Mouse (Mus musculus) lung, embryonic 15.5 days (tissue): ENCODE measurements around the gene Pde6d. TPM values are rescaled to one million over a fixed set of nuclear protein-coding genes. Genes with fewer than 3 reads are reported as not detected.

Experiments used
- ATAC-seq: fragments of 200-750 bp; cut with Nextera tagmentation; 2 replicates; pipeline ENCODE4 v1.8.0; 2017; ENCODE audit warnings: moderate number of reproducible peaks, borderline replicate concordance; ENCODE audit not compliant: low FRiP score, low TSS enrichment; ENCODE audit errors: extremely low read depth
- H3K27ac ChIP-seq: fragments of 300-500 bp; sonication (generic); 2 replicates; pipeline ENCODE4 v1.5.1; 2015; ENCODE audit warnings: moderate library complexity, mild to moderate bottlenecking, inconsistent platforms
- H3K27me3 ChIP-seq: fragments of 300-500 bp; sonication (generic); 2 replicates; pipeline ENCODE4 v1.6.1; 2015; ENCODE audit warnings: inconsistent platforms
- H3K36me3 ChIP-seq: fragments of 300-500 bp; sonication (generic); 2 replicates; pipeline ENCODE4 v1.6.1; 2015; ENCODE audit warnings: inconsistent platforms
- H3K4me1 ChIP-seq: fragments of 300-500 bp; sonication (generic); 2 replicates; pipeline ENCODE4 v1.6.1; 2015; ENCODE audit warnings: inconsistent platforms
- H3K4me2 ChIP-seq: fragments of 300-500 bp; sonication (generic); 2 replicates; pipeline ENCODE4 v1.6.1; 2015; ENCODE audit warnings: inconsistent platforms, mild to moderate bottlenecking, moderate library complexity
- H3K4me3 ChIP-seq: fragments of 300-500 bp; sonication (generic); 2 replicates; pipeline ENCODE4 v1.5.1; 2015; ENCODE audit warnings: mild to moderate bottlenecking, inconsistent platforms
- H3K9ac ChIP-seq: fragments of 300-500 bp; sonication (generic); 2 replicates; pipeline ENCODE4 v1.6.1; 2015; ENCODE audit warnings: inconsistent platforms
- H3K9me3 ChIP-seq: fragments of 300-500 bp; sonication (generic); 2 replicates; pipeline ENCODE4 v1.6.1; 2016; ENCODE audit warnings: inconsistent platforms
- WGBS: fragments of 180-500 bp; shearing (Covaris S2); methylation state at CpG from one replicate; pipeline ENCODE4 v1.1.7; 2015; 5-methylcytosine and 5-hydroxymethylcytosine counted together
- polyA plus RNA-seq: library from polyadenylated mRNA; unstranded; fragments of >200 nt; fragmentation: Nextera tagmentation; extraction: Ambion mirVana; gene quantifications from 2 replicates; pipeline ENCODE4 v1.2.1, GENCODE M21; 2015

Pde6d gene
- polyA plus RNA-seq, 1 experiment from 2014 or later: 64.4 TPM

DNA sequence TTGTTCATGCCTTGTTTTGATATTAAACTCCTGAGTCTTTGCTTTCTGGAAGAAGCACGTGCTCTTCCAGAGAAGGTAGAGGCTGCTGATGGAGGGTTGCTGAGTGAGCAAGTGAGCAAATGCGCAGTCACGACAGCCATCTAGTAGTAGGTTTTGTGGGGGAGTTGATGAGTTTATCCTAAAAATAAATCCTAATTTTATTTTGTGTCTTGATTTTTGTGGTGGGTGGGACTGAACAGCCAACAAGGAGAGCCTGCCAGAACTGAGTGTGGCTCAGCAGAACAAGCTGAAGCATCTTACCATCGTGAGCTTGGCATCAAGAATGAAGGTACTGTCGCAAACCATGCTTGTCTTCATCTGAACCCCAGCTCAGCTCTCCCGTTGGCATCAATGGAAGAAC is 14.1 kb upstream of the Pde6d start:
- peaks cover 59% of the 10 kb centered on the region for H3K36me3 ChIP-seq
- no peaks in the 10 kb centered on the region for H3K4me1 ChIP-seq
- no peaks in the 10 kb centered on the region for H3K9me3 ChIP-seq
- no peak overlapping the region for H3K9ac ChIP-seq
- no peak overlapping the region for H3K4me3 ChIP-seq
- no peak for ATAC-seq
- no peak overlapping the region for H3K27ac ChIP-seq
- WGBS: 91% methylated on average over 6 of the region's 6 CpGs
- H3K27me3 ChIP-seq: no peaks in the 10 kb centered on the region
- no peak overlapping the region for H3K4me2 ChIP-seq

DNA sequence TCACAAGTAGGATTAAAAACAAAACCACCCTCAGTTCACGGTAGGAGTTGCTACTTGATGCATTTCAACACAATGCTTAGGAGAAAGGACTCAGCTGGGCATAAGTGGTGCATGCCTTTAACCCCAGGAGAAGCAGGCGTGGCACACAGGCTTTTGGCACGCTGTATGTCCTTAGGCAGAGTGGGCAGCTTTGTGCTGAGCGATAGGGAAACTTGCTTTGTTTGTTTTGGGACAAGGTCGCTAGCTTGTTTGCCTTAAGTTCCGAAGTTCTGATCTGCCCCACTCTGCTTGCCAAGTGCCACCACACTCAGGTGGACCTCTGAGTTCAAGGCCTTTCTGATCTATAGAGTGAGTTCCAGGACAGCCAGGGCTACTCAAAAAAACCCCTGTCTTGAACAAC is 12.9 kb upstream of the Pde6d start:
- Histone ChIP-seq H3K4me3 (no peak overlapping the region), H3K27ac (no peak overlapping the region), H3K9me3 (no peaks in the 10 kb centered on the region), H3K36me3 (peaks cover 50% of the 10 kb centered on the region), H3K4me1 (no peaks in the 10 kb centered on the region), H3K27me3 (no peaks in the 10 kb centered on the region), H3K4me2 (no peak overlapping the region), H3K9ac (no peak overlapping the region)
- 79% methylated on average over 6 of the region's 6 CpGs for WGBS
- no peak for ATAC-seq

DNA sequence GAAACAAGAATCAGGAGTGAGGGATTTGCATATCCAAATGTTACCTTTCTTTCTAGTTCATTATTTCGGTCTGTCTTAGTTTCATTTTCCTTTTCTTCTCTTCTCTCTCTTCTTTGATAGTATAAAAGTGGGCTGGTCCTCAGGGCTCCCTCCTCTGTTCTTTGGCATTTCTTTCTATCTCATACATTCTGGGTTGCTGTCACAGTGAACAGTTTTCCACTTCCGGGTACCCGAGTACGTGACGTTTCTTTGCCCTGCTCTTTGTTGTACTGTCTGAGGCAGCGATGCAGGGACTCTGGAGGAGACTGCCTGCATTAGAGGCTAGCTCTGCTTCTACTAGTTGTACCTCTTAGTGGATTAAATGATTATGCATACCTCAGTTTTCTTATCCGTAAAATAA is 12.1 kb upstream of the Pde6d start:
- 87% methylated on average over 7 of the region's 7 CpGs for WGBS
- no peak for ATAC-seq
- Histone ChIP-seq H3K27ac (no peak overlapping the region), H3K4me3 (no peak overlapping the region), H3K4me2 (no peak overlapping the region), H3K27me3 (no peaks in the 10 kb centered on the region), H3K9me3 (no peaks in the 10 kb centered on the region), H3K4me1 (no peaks in the 10 kb centered on the region), H3K36me3 (peaks cover 44% of the 10 kb centered on the region), H3K9ac (no peak overlapping the region)

DNA sequence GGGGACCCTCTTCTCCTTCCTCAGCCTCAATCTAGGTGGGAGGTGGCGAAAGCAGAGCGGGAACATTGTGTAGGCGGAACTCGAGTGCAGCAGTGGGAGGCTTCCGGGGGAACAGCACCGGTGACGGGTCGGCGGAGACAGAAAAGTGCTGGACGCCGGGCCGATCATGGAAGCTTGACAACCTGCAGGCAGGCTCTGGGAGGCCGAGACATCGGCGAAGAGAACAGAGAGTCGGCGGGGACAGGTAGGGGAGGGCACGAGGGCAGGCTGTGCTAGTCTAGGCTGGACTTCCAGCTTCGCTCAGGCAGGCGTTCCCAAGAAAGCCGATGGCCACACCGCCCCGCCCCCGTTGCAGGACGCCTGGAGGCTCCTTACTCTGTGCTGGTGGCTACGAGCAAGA is 4.6 kb upstream of the Pde6d start:
- Histone ChIP-seq H3K9me3 (no peaks in the 10 kb centered on the region), H3K27ac (no peak overlapping the region)
- ATAC-seq: no peak

DNA sequence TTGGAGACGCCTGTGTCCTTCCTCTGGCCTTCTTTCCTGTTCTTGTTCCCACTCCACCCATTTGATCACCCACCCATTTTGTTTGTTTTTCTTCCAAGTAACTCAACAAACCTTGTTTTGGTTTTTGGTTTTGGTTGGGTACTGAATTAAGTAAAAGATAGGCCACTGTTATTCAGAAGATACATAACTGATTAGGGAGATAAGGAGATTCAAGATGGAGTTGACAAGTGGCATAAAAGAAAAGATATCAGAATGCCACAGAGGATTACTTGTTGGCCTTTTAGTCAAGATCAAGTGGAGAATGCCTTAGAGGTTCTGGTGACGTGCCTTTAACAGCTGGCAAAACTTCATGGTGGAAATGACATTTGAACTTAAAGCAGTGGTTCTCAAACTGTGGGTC is 1.3 kb upstream of the Pde6d start:
- Histone ChIP-seq H3K4me1 (peaks cover 22% of the 10 kb centered on the region), H3K4me2 (peak overlapping the region; percentile 81; the same call in 1 of the 2 replicates)
- WGBS: 35% methylated on average over 2 of the region's 2 CpGs

More for the DNA sequence above, 4.6 kb upstream of the Pde6d start:
- under 1% methylated on average over 26 of the region's 26 CpGs for WGBS
- H3K27me3 ChIP-seq: no peaks in the 10 kb centered on the region
- peak overlapping the region; percentile 90 for H3K9ac ChIP-seq
- peak overlapping the region; percentile 78 for H3K4me2 ChIP-seq
- H3K4me3 ChIP-seq: peak overlapping the region; percentile 99
- peaks cover 13% of the 10 kb centered on the region for H3K4me1 ChIP-seq
- peaks cover 6% of the 10 kb centered on the region; the same call in 1 of the 2 replicates for H3K36me3 ChIP-seq

DNA sequence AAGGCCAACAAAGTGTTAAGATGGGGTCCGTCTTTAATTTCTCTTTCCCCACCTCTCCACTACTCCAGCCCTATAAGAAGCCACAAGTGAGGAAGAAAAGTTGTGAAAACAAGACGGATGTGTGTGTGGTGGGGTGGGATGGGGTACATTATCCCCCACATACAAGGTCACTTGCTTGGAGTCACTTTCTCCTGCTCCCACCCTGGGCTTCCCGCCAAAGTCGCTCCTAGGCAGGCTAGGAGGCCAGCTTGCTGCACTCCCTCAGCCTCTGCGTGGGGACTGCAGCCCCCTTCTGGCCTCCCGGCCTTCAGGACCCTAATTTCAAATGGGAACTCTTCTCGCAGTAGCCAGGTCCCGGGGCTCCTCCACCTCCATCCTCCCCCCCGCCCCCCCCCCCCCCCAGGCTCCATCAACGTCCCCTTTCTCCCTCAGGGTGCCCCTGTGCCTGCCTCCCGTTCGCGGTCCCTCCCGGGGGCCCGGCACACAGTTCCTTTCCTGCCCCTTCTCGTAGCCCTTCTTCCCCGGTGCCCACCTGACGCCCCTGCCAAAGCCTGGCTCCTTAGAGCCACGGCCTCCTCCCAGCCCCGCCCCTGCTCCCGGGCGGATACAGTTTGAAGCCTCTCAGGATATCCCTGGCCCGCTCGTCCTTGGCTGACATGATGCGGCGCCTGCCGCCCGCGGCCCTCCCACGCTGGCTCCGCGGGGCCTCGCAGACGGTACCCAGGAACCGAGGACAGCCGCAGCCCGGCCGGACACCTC is 558 bp downstream of the Pde6d start:
- Histone ChIP-seq H3K4me2 (peak overlapping the region; percentile 81), H3K4me1 (peaks cover 17% of the 10 kb centered on the region), H3K27ac (peak overlapping the region; percentile 65), H3K4me3 (peak overlapping the region; percentile 86), H3K27me3 (no peaks in the 10 kb centered on the region), H3K9ac (peak overlapping the region; percentile 91), H3K36me3 (no peaks in the 10 kb centered on the region), H3K9me3 (no peaks in the 10 kb centered on the region)
- peak; percentile 86 for ATAC-seq
- 1% methylated on average over 34 of the region's 38 CpGs for WGBS

More for the DNA sequence above, 1.3 kb upstream of the Pde6d start:
- Histone ChIP-seq H3K36me3 (no peaks in the 10 kb centered on the region), H3K9me3 (no peaks in the 10 kb centered on the region), H3K27me3 (no peaks in the 10 kb centered on the region), H3K4me3 (no peak overlapping the region), H3K9ac (no peak overlapping the region), H3K27ac (no peak overlapping the region)
- ATAC-seq: no peak

DNA sequence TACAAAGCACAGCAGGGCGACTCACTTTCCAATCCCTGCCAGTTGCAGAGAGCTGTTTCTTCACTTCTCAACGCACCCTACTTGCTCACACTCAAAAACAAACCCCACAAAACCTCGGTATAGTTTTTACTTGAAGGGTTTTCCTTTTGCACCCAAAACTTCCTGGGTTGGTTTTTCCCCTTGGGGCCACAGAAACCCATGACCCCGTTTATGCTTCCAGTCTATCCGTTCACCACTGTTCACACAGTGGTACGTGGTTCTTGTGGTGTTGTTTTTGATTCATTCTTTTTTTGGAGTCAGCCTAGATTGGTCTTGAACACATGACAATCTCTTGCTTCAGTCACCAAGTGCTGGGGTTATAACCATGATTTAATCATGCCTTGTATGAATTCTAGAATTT is 2.0 kb downstream of the Pde6d start:
- Histone ChIP-seq H3K27me3 (no peaks in the 10 kb centered on the region), H3K4me2 (no peak overlapping the region), H3K9ac (no peak overlapping the region), H3K4me1 (peaks cover 14% of the 10 kb centered on the region), H3K36me3 (no peaks in the 10 kb centered on the region), H3K9me3 (no peaks in the 10 kb centered on the region), H3K4me3 (no peak overlapping the region), H3K27ac (no peak overlapping the region)
- WGBS: 60% methylated on average over 6 of the region's 6 CpGs
- no peak for ATAC-seq

DNA sequence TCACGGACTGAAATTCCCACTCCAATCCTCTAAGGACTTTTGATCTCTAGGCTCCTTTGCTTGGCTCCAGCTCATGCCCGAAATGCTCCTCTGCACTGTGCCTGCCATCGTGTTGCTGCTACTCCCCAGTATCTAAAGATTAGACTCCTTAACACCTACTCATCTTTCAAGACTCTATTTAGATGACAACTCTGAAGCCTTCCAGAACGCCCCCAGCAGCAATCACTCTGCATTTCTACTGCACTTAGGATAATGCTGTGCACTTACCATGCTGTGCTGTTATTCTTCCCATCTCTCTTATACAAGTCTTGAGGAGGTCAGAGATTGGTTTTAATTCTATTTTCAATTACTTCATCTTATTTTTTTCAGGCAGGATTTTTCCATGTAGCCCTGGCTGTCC is 10.5 kb downstream of the Pde6d start:
- Histone ChIP-seq H3K4me2 (no peak overlapping the region), H3K27me3 (no peaks in the 10 kb centered on the region), H3K4me3 (no peak overlapping the region), H3K4me1 (no peaks in the 10 kb centered on the region), H3K9ac (no peak overlapping the region), H3K36me3 (0 out of 2 replicates have a peak, but pooled peaks cover 2% of the 10 kb centered on the region), H3K27ac (no peak overlapping the region), H3K9me3 (no peaks in the 10 kb centered on the region)
- ATAC-seq: no peak
- WGBS: 83% methylated on average over 4 of the region's 4 CpGs

DNA sequence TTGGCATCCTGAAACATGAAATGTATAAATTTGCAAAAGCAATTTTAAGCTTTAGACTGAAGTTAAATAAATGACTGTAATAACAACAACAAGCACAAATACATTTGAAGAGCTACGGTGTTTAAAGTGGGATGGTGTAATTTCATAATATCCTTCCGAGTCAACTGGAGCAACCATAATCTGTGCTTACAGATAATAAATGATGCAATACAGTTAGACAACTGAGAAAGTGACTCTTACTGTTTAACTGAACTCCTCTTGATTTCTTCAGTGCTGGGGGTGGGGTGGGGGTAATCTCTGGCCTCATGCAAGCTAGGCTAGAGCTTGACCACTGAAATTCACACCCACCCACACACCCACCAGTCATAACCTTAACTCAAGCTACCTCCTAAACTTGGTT is 11.0 kb downstream of the Pde6d start:
- H3K4me2 ChIP-seq: no peak overlapping the region
- H3K9ac ChIP-seq: no peak overlapping the region
- no peaks in the 10 kb centered on the region for H3K27me3 ChIP-seq
- no peaks in the 10 kb centered on the region for H3K4me1 ChIP-seq
- ATAC-seq: no peak
- no peaks in the 10 kb centered on the region for H3K9me3 ChIP-seq
- no peak overlapping the region for H3K4me3 ChIP-seq
- no peak overlapping the region for H3K27ac ChIP-seq
- H3K36me3 ChIP-seq: 0 out of 2 replicates have a peak, but pooled peaks cover 2% of the 10 kb centered on the region
- 79% methylated on average over 2 of the region's 2 CpGs for WGBS

DNA sequence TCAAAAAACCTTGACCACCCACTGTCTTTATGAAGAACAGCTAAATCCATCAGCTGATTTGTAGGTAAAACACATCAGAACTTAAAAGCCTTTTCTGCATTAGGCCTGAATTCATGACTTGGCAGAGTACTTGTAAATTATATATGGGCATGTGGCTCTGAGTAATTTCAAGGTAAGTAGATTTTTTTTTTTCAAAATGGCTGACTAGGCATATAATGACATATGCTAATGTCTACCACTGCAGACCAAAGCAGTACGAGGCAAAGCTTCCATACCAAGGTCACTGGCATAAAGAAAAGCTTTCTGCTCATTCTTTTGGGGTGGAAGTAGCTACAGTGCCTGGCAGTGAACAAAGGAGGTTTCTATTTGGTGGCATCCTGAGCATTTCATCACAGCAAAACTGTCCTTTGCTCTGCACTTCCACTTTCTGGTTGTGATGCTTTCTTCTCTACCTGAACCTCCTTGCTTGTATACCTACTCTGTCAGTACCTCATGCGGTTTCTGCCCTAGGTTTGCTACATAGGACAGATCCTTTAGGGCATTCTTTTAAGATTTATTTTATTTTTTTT is 13.1 kb downstream of the Pde6d start:
- no peak overlapping the region for H3K9ac ChIP-seq
- H3K27me3 ChIP-seq: no peaks in the 10 kb centered on the region
- 92% methylated on average over 2 of the region's 2 CpGs for WGBS
- no peaks in the 10 kb centered on the region for H3K9me3 ChIP-seq
- no peak overlapping the region for H3K4me3 ChIP-seq
- no peak for ATAC-seq
- H3K4me1 ChIP-seq: no peaks in the 10 kb centered on the region
- H3K36me3 ChIP-seq: peaks cover 2% of the 10 kb centered on the region; the same call in 1 of the 2 replicates
- H3K27ac ChIP-seq: no peak overlapping the region
- no peak overlapping the region for H3K4me2 ChIP-seq

DNA sequence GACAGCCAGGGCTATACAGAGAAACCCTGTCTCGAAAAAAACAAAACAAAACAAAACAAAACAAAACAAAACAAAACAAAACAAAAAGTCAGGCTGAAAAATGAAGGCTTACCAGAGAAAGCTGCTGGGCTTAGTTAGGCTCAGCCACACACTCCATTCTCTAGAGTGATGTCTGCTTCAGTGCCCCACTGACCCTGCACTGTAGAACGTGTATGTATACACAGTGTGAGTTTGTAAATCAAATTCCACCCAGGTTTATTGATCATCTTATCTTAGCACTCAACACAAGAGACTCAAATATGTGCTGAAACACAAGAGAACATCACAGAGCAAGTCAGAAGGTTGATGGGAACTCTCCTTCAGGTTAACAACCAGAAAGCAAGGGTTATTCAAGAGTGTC is 14.0 kb downstream of the Pde6d start:
- peaks cover 6% of the 10 kb centered on the region; the same call in 1 of the 2 replicates for H3K36me3 ChIP-seq
- H3K9ac ChIP-seq: no peak overlapping the region
- H3K4me2 ChIP-seq: no peak overlapping the region
- no peaks in the 10 kb centered on the region for H3K4me1 ChIP-seq
- ATAC-seq: no peak
- 69% methylated on average over 2 of the region's 2 CpGs for WGBS
- H3K27me3 ChIP-seq: no peaks in the 10 kb centered on the region
- no peak overlapping the region for H3K4me3 ChIP-seq
- no peaks in the 10 kb centered on the region for H3K9me3 ChIP-seq
- no peak overlapping the region for H3K27ac ChIP-seq

DNA sequence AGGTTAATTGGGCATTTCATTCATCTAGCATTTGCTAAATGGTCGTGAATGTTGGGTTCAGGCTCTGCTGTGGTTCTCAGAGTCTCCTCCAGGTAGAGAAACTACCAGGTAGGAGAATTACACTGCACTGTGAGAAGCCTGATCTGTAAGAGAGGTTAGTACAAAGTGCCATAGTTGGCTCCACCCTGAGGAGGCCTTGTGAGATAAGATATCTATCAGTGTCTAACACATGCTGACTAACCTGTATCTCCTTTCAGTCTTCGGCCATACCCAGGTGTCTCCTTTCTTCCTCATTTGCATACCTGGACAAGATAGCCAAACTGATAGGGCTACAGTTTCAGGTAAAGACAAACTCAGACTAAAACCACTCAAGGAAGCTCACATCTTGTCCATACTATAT is 19.8 kb downstream of the Pde6d start:
- Histone ChIP-seq H3K4me1 (no peaks in the 10 kb centered on the region), H3K4me3 (no peak overlapping the region), H3K36me3 (peaks cover 15% of the 10 kb centered on the region), H3K27me3 (no peaks in the 10 kb centered on the region), H3K4me2 (no peak overlapping the region), H3K27ac (no peak overlapping the region), H3K9me3 (no peaks in the 10 kb centered on the region), H3K9ac (no peak overlapping the region)
- WGBS: 73% methylated on average over 2 of the region's 2 CpGs
- ATAC-seq: no peak
